Mouse (Mus musculus): ENCODE data around the gene Hist1h2bh.

GRCm38 (mm10) chr13:23518295-23518603 lies 24.9 kb downstream of the Hist1h2bh start:
- TF ChIP-seq CTCF (IDR thresholded peaks at IDR 0.05): no peak
- TF ChIP-seq EP300 (IDR thresholded peaks at IDR 0.05): no peak

All from lung, postnatal 0 days (tissue).